Mouse (Mus musculus): Measurements from ENCODE around the gene Igf2bp3. TPM values are rescaled to one million over a fixed set of nuclear protein-coding genes. Genes with fewer than 3 reads are reported as not detected.

Gene Igf2bp3
- polyA plus RNA-seq, 1 experiment, result 0.30 TPM

DNA sequence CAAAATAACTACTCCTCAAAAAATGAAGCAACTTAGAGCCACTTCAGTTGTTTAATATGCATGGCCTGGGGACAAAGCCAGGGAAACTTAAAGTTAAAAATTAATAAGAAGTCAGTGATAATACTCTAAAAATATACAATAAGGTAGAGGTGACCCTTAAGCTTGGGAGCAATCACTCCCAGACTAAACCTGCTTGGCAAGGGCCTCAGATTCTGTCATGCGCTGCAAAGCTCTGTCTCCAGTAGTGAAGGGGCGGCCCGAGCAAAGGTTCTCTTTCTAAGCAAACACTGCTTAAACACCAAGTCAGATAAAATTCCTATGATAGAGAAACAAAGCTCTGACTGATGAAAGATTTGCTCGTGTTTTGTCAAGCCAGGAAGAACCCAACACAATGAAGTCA lies 66.0 kb downstream of the Igf2bp3 start:
- H3K36me3 ChIP-seq (ENCODE audit: control insufficient read depth, insufficient read depth), result no peaks in the 10 kb centered on the region
- H3K79me2 ChIP-seq (ENCODE audit: control insufficient read depth, insufficient read depth), result no peaks in the 10 kb centered on the region
- no peak overlapping the region for H3ac ChIP-seq (ENCODE audit: control insufficient read depth, insufficient read length, low read depth)
- H3K79me3 ChIP-seq (ENCODE audit: low read depth), result no peaks in the 10 kb centered on the region
- no peak for TF ChIP-seq CTCF (IDR thresholded peaks at IDR 0.05; ENCODE audit: control insufficient read depth, insufficient read depth, insufficient read length)
- TF ChIP-seq MYOG (IDR thresholded peaks at IDR 0.05; ENCODE audit: control insufficient read depth, extremely low read depth, insufficient read length), result no peak
- TF ChIP-seq USF1 (IDR thresholded peaks at IDR 0.05; ENCODE audit: low read depth), result no peak
- no peak for TF ChIP-seq MYOD1 (IDR thresholded peaks at IDR 0.05; ENCODE audit: control insufficient read depth, insufficient read length, low read depth)
- no peak for TF ChIP-seq FOSL1 (IDR thresholded peaks at IDR 0.05; ENCODE audit: insufficient read depth, low read length, poor library complexity, severe bottlenecking)
- TF ChIP-seq CEBPB (IDR thresholded peaks at IDR 0.05; ENCODE audit: low read depth), result no peak
- no peak overlapping the region for H3K4me3 ChIP-seq (ENCODE audit: insufficient read depth, poor library complexity, severe bottlenecking)
- peaks cover 29% of the 10 kb centered on the region for H3K27me3 ChIP-seq (ENCODE audit: control insufficient read depth, insufficient read depth, insufficient read length)

DNA sequence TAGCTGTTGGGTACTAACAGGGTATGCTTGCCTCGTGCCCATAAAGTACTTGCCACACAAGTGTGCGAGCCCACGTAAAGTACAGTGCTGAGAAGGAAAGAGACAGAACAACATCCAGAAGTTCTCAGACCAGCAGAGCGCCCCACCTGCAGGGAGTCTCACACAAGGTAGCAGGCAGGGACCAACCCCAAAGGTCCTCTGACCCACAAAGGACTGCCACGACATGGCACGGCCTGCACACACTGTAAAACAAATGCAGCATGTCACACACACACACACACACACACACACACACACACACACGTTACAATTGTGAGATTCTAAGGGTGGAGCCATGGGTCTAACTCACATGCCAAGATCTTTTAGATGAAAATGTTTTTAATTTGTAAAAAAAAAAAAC lies 66.4 kb downstream of the Igf2bp3 start:
- Histone ChIP-seq H3ac (ENCODE audit: control insufficient read depth, insufficient read length, low read depth) (no peak overlapping the region), H3K79me3 (ENCODE audit: low read depth) (no peaks in the 10 kb centered on the region), H3K4me3 (ENCODE audit: insufficient read depth, poor library complexity, severe bottlenecking) (no peak overlapping the region), H3K27me3 (ENCODE audit: control insufficient read depth, insufficient read depth, insufficient read length) (peaks cover 29% of the 10 kb centered on the region), H3K79me2 (ENCODE audit: control insufficient read depth, insufficient read depth) (no peaks in the 10 kb centered on the region), H3K36me3 (ENCODE audit: control insufficient read depth, insufficient read depth) (no peaks in the 10 kb centered on the region)
- TF ChIP-seq CTCF (IDR thresholded peaks at IDR 0.05; ENCODE audit: control insufficient read depth, insufficient read depth, insufficient read length) (no peak), MYOD1 (IDR thresholded peaks at IDR 0.05; ENCODE audit: control insufficient read depth, insufficient read length, low read depth) (no peak), MAX (IDR thresholded peaks at IDR 0.05) (no peak), FOSL1 (IDR thresholded peaks at IDR 0.05; ENCODE audit: insufficient read depth, low read length, poor library complexity, severe bottlenecking) (no peak), CEBPB (IDR thresholded peaks at IDR 0.05; ENCODE audit: low read depth) (no peak), USF1 (IDR thresholded peaks at IDR 0.05; ENCODE audit: low read depth) (no peak), MYOG (IDR thresholded peaks at IDR 0.05; ENCODE audit: control insufficient read depth, extremely low read depth, insufficient read length) (no peak)

DNA sequence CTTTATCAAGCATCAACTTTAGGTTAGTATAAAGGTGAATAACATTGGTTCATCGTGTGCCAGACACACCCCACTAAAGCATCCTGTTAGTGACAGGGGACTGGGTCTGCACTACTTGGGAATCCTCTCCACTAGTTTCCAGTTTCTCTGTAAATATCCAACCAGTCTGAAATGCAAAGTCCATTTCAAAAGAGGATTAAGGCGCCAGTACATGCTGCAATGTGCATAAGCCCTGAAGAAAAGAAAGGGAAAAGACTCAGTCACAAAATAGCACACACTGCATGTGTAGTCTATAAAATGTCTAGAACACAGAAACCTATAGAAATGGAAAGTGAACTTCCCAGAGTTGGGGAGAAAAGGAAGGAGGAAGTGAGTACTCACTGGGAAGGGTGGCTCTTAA lies 68.3 kb downstream of the Igf2bp3 start:
- Histone ChIP-seq H3K4me3 (ENCODE audit: insufficient read depth, poor library complexity, severe bottlenecking) (no peak overlapping the region), H3K79me3 (ENCODE audit: low read depth) (no peaks in the 10 kb centered on the region), H3K79me2 (ENCODE audit: control insufficient read depth, insufficient read depth) (no peaks in the 10 kb centered on the region), H3ac (ENCODE audit: control insufficient read depth, insufficient read length, low read depth) (no peak overlapping the region), H3K36me3 (ENCODE audit: control insufficient read depth, insufficient read depth) (no peaks in the 10 kb centered on the region), H3K27me3 (ENCODE audit: control insufficient read depth, insufficient read depth, insufficient read length) (peaks cover 28% of the 10 kb centered on the region)
- TF ChIP-seq CTCF (IDR thresholded peaks at IDR 0.05; ENCODE audit: control insufficient read depth, insufficient read depth, insufficient read length) (no peak), FOSL1 (IDR thresholded peaks at IDR 0.05; ENCODE audit: insufficient read depth, low read length, poor library complexity, severe bottlenecking) (no peak), MYOD1 (IDR thresholded peaks at IDR 0.05; ENCODE audit: control insufficient read depth, insufficient read length, low read depth) (no peak), USF1 (IDR thresholded peaks at IDR 0.05; ENCODE audit: low read depth) (no peak), CEBPB (IDR thresholded peaks at IDR 0.05; ENCODE audit: low read depth) (no peak), MAX (IDR thresholded peaks at IDR 0.05) (no peak), MYOG (IDR thresholded peaks at IDR 0.05; ENCODE audit: control insufficient read depth, extremely low read depth, insufficient read length) (no peak)

DNA sequence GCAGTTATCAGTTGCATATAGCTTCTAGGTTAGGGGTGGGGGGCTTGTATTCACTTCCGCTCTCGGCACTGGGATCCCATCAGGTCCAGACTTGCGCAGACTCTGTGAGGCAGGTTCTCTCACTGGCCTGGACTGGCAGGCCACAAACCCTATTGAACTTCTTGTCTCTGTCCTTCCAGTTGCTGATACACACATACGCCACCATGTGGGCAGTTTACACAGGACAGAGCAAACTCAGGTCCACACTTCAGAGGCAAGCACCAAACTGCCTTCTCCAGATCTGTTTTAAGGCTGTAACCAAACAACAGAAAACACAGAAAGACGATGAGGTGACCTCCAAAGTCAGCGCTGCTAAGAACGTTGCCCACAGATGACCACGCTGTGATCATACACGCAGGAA lies 72.3 kb downstream of the Igf2bp3 start:
- no peaks in the 10 kb centered on the region for H3K79me3 ChIP-seq (ENCODE audit: low read depth)
- no peak overlapping the region for H3K4me3 ChIP-seq (ENCODE audit: insufficient read depth, poor library complexity, severe bottlenecking)
- H3K79me2 ChIP-seq (ENCODE audit: control insufficient read depth, insufficient read depth), result no peaks in the 10 kb centered on the region
- H3ac ChIP-seq (ENCODE audit: control insufficient read depth, insufficient read length, low read depth), result no peak overlapping the region
- no peak for TF ChIP-seq USF1 (IDR thresholded peaks at IDR 0.05; ENCODE audit: low read depth)
- no peak for TF ChIP-seq CEBPB (IDR thresholded peaks at IDR 0.05; ENCODE audit: low read depth)
- no peak for TF ChIP-seq MYOD1 (IDR thresholded peaks at IDR 0.05; ENCODE audit: control insufficient read depth, insufficient read length, low read depth)
- no peak for TF ChIP-seq MAX (IDR thresholded peaks at IDR 0.05)
- no peak for TF ChIP-seq MYOG (IDR thresholded peaks at IDR 0.05; ENCODE audit: control insufficient read depth, extremely low read depth, insufficient read length)
- no peak for TF ChIP-seq FOSL1 (IDR thresholded peaks at IDR 0.05; ENCODE audit: insufficient read depth, low read length, poor library complexity, severe bottlenecking)
- TF ChIP-seq CTCF (IDR thresholded peaks at IDR 0.05; ENCODE audit: control insufficient read depth, insufficient read depth, insufficient read length), result no peak
- peaks cover 11% of the 10 kb centered on the region for H3K27me3 ChIP-seq (ENCODE audit: control insufficient read depth, insufficient read depth, insufficient read length)
- H3K36me3 ChIP-seq (ENCODE audit: control insufficient read depth, insufficient read depth), result no peaks in the 10 kb centered on the region

DNA sequence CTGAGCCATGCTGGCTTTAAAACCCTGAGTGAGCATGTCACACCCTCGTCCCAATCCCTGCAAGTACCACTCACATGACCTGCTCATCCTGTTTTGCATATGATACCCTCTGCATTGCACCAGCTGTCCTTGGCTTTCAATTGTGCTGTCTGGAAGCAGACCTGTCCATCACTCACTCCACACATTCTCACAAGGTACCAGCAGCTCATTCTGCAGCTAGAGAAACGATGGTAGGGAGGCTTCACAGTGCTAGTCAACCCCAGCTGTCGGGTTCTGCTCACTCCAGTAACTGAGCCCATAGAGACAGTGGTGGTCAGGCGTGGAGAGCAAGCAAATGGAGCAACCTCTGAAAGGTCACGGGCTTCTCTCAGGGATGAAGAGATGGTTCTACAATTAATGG lies 73.6 kb downstream of the Igf2bp3 start:
- H3K79me2 ChIP-seq (ENCODE audit: control insufficient read depth, insufficient read depth), result no peaks in the 10 kb centered on the region
- no peaks in the 10 kb centered on the region for H3K36me3 ChIP-seq (ENCODE audit: control insufficient read depth, insufficient read depth)
- TF ChIP-seq FOSL1 (IDR thresholded peaks at IDR 0.05; ENCODE audit: insufficient read depth, low read length, poor library complexity, severe bottlenecking) (no peak), MYOG (IDR thresholded peaks at IDR 0.05; ENCODE audit: control insufficient read depth, extremely low read depth, insufficient read length) (no peak), MYOD1 (IDR thresholded peaks at IDR 0.05; ENCODE audit: control insufficient read depth, insufficient read length, low read depth) (no peak), MAX (IDR thresholded peaks at IDR 0.05) (no peak), CEBPB (IDR thresholded peaks at IDR 0.05; ENCODE audit: low read depth) (no peak), CTCF (IDR thresholded peaks at IDR 0.05; ENCODE audit: control insufficient read depth, insufficient read depth, insufficient read length) (no peak), USF1 (IDR thresholded peaks at IDR 0.05; ENCODE audit: low read depth) (no peak)
- peaks cover 11% of the 10 kb centered on the region for H3K27me3 ChIP-seq (ENCODE audit: control insufficient read depth, insufficient read depth, insufficient read length)
- H3ac ChIP-seq (ENCODE audit: control insufficient read depth, insufficient read length, low read depth), result no peak overlapping the region
- no peak overlapping the region for H3K4me3 ChIP-seq (ENCODE audit: insufficient read depth, poor library complexity, severe bottlenecking)
- no peaks in the 10 kb centered on the region for H3K79me3 ChIP-seq (ENCODE audit: low read depth)

Data from C2C12 (cell line).